Mouse (Mus musculus): ENCODE results near the gene Nono. TPM values are rescaled to one million over a fixed set of nuclear protein-coding genes. Genes with fewer than 3 reads are reported as not detected.
A peak's percentile ranks its signal among the peaks of the same experiment; 100 is the strongest.

Nono gene
- 100 to 1,000 TPM; 118 to 130 TPM for total RNA-seq (2021)

DNA sequence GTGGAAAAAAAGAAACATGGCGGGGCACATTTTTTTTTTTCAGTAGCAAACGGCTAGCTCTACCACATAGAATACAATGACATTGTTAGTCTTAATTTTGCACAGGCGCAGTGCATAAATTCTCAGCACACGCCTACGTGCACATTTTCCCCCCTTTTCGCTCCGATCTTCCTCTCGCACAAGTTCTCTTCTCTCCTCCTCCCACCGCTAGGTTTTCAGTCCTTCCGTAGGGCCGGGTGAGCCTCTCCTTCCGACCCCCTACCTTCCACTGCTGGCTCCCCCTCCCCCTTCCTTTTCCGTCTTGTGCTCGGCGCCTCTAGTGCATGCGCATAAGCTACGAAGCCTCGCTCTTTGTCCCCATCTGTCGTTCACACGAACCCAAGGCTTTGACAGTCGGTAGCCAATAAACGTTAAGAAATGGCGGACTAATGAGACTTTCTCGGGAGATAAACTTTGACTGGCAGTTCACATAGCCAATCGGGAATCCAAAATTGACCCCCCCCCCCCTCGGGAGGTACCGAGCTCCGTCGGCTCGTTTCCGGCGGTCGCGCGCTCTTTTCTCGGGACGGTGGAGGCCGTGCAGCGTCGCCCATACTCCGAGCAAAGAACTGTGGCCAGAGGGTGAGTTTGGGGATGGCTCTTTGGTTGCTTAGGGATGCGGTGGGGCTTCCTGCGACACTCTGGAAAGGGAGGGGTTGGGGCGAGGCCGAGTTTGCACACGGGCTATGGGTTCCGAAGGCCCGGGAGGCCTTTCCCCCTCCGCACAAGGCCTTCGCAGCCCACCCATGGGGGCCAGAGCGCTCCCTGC is at the start of gene Nono:
Nono (plus strand) TSS at position 177 of the 808 bp plus-strand sequence.
- DNase-seq (ENCODE audit: low spot score in 2 of 2), result peak; percentile 83 to 95
- intact Hi-C loops (cut with DNase I), result loop anchor here (1.0 to 10.0 kb wide), 2 partner anchors 10 to 295 kb away; no protein-coding TSS in a partner anchor

DNA sequence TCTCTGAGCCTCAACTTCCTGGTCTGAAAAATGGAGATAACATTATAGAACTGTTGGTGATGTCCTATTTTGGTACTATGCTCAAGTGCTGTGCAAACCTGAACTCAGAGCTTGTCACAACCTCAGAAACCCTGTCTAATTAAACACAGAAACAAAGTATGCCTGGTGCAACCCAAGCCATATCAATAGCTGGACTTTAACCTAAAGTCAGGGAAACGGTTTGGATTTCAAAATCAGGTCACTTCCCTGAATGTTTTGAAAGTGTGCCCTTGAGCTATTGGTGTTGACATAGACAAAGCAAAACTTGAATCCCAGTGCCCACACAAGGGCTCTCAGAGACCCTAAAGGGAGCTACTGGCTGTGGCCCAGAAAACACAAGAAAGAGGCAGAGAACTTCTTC is 49.4 kb upstream of the Nono start:
- intact Hi-C loops (cut with DNase I), result no loop called here
- no peak for DNase-seq (ENCODE audit: low spot score in 2 of 2)

DNA sequence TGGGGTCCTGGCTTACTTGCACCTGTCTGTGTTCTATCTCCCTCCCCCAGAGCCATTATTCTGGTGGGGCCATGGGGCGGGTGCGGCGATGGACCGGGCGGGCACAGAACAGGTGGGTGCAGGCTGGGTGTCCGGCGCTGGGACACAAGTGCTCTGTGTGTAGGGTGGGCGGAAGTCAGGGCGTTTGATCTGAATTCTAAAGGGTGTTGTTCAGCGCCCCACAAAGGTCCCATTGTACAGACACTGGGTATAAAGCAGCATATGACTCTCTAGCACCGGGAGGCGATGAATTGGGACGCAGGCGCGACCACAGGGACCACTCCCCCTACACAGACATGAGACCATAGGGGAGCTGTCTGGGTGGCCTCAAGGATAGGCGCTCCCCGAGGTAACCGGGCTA is 45.7 kb upstream of the Nono start:
- DNase-seq (ENCODE audit: low spot score in 2 of 2), result peak in 1 of 2 experiments; percentile 8
- intact Hi-C loops (cut with DNase I), result no loop called here

DNA sequence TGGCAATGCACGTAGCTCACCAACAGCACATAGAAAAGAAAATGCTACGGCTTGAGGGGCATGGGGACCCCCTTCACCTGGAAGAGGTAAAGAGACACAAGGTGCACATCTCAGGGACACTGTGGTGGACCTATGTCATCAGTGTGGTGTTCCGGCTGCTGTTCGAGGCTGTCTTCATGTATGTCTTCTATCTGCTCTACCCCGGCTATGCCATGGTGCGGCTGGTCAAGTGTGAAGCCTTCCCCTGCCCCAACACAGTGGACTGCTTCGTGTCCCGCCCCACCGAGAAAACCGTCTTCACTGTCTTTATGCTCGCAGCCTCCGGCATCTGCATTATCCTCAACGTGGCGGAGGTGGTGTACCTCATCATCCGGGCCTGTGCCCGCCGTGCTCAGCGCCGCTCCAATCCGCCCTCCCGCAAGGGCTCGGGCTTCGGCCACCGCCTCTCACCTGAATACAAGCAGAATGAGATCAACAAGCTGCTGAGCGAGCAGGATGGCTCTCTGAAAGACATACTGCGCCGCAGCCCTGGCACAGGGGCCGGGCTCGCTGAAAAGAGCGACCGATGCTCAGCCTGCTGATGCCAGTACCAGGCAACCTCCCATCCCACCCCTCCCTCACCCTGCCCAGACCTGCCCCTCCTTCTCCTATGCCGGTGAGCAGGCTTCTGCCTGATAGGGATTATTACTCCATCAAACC is 44.5 kb upstream of the Nono start:
- intact Hi-C loops (cut with DNase I), result no loop called here
- DNase-seq (ENCODE audit: low spot score in 2 of 2), result no peak

DNA sequence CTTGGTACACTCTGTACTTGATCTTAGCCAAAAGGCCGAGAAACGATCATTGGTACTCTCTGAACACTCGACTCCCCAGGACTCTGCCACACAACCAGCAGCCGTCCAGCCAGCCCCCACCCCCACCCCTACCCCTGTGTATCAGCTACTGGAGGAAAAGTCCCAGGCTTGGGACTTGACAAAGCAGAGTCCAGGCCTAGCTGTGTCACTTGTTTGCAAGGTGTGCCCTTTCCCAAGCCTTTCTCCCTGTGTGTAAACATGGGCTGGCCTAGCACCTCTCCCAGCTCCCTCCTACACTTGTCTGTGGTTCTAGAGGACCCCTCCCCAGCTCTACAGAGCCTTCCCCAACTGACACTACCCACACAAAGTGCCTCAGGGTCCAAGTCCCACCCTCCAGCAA is 42.9 kb upstream of the Nono start:
- no peak for DNase-seq (ENCODE audit: low spot score in 2 of 2)
- intact Hi-C loops (cut with DNase I), result no loop called here

DNA sequence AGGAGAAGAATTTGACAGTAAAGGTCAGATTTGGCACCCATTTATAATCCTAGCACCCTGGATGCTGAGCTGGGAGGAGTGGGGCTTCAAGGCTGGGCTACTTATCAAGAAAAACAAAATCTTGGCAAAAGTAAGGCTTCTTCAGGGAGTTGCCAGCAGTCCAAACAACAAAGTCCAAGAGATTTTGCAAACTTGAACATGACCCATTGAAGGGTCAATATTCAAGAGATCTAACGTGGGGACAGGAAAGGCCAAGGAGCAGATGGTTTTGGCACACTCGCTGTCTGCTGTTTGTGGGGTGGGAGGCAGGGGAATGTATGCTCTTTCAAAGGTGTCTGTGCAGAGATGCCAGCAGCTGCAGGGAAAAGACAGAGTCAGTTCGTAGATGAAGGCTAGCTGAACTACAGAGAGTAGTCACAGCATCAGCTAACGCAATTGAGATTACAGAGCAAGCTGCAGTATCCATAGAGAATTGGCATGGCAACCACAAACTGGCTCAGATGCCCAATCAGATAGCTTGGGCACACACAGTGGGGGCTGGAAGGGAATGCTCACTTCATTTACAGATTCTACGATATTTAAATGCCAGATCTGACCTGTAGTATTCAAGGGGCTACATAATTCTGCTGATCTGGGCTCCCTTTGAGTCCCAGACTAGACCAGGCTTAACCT is 40.1 kb upstream of the Nono start:
- peak; percentile 14 to 24 for DNase-seq (ENCODE audit: low spot score in 2 of 2)
- intact Hi-C loops (cut with DNase I), result no loop called here

DNA sequence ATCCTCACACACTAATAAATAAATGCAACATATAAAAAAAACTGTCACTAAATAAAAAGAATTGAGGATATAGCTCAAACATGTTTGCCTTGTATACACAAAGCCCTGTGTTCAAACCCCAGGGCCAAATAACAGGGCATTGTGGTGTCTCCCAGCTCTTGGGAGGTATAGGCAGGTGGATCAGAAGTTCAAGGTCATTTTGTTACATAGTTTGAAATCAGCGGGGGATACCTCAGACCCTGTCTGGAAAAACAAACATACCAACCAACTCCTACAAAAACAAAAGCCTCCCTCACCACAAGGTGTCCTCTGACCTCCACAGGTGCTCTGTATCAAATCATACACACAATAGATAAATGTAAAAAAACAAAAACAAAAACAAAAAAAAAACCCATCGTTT is 34.8 kb upstream of the Nono start:
- no peak for DNase-seq (ENCODE audit: low spot score in 2 of 2)
- intact Hi-C loops (cut with DNase I), result no loop called here

DNA sequence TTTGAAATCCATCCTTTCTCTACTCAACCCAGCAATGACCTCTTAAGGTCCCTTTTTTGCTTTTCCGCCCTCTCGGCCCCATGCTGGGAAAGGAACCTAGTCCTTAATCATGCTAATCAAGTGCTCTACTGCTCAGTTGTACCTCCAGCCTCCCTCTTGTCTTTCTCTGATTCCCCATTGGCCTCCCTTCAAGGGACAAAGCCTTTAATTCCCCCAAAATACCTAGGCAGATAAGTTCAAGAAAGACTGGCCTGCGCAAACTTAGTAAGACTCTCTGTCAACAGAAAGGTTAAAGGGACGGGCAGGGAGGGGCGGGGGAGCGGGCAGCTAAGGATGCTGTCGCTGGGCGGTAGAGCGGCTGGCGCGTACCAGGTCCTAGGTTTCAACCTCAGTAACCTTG is 32.7 kb upstream of the Nono start:
- no peak for DNase-seq (ENCODE audit: low spot score in 2 of 2)
- intact Hi-C loops (cut with DNase I), result no loop called here

DNA sequence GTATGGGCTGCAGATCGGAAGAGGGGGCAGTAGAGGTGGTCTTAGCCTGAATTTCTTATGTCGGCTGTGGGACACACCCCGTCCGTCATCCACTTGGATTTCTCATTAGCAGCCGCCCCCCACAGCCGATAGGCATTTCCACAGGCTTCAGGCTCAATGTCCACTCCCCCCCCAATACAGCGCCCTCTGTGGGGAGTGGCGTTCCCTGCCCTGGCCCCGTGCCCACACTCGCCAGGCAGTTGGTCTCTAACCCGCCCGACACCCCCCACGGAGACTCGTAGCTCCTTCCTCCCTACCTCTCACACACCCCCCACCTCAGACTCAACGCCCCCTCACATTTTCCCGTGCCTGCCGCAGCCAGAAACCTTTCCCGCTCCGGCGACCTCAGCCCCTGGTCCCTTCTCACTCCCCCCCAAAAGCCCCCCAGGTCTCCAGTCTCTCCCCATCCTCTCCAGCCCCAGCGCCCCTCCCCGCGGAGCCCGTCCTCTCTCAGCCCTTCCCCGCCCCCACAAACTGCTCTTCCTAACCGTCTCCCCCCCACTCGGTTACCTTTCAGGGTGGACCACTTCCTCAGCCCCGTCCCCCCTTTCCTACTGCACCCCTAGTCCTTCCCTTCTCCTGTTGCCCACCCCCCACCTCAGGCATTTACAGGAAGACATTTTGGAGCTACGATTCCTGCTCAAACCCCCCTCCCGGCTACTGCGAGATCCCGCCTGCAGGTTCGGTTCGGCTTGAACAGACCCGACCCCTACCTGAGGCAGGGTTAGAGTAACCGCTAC is 10.0 kb upstream of the Nono start:
- intact Hi-C loops (cut with DNase I), result loop anchor here (1.0 to 2.0 kb wide), 2 partner anchors 10 to 86 kb away; partner anchors contain the start of gene Nono

DNA sequence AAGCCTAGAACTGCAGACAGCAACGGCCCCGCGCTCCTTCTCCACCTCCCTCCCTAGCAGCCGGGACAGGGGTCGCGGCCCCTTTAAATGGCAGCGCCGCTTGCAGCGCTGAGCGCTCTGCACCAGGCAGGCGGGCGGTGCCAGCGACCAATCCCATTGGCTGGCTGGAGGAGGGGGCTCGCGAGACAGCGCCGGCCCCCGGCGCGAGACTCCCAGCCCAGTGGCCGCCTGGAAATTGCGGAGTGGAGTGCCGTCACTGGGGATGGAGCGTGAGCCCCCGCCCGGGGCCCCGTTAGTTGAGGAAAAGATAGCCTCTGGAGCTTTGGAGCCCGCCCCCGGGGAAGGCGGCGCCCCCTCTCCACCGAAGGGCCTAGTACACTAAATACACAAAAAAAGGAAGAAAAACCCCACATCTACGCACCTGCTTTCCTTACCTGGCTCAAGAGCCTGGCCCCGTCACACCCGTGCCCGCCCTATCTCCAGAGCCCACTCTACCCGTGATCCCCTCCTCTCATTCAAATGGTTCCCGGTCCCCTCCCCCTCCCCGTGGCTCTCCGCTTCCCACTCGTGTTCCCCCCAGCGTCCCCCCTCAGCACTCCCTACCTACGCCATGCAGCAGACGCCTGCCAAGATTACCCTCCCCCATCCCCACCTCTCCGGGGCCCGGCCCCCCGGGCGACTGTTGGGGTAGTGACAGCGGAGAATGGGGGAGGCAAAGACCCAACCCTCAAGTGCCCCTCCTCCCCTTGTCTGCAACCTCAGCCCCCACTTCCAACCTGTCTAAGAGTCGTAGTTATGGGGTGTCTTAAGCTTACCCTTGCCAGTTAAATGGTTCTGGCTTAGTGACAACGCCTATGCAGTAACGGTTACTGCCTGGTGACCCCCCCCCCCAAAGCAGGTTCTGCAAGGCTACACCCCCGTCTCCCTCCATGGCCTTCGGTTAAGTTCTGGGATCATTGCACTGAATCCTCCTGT is 9.1 kb upstream of the Nono start:
- intact Hi-C loops (cut with DNase I), result loop anchor here (1.0 to 10.0 kb wide), 3 partner anchors 9 to 285 kb away; partner anchors contain the start of gene Nono

More for the DNA sequence above, 10.0 kb upstream of the Nono start:
- peak; percentile 27 to 28 for DNase-seq (ENCODE audit: low spot score in 2 of 2)

DNA sequence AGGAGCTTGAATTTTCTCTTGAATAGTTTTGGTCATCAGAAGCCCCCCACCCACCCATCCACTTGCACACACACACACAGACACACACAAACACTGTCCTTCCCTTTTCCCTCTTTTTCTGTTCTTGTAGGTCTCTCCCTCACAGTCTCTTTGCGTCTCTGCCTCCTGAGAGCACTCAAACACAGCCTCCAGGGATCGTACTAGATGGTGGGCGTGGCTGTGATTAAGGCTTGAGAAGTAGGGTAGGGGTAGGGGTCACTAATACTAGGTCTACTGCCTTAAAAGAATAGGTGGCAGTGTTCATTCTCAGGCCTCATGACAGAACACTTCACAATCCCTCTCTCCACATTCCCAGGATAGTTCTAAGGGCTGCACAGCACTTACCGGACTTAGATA is 8.4 kb upstream of the Nono start, which contains the start of gene Zmym3:
Zmym3 (minus strand) TSS at position 150 of the 396 bp plus-strand sequence.
- intact Hi-C loops (cut with DNase I), result loop anchor here (10.0 kb wide), 1 partner anchor 286 kb away; no protein-coding TSS in a partner anchor
- DNase-seq (ENCODE audit: low spot score in 2 of 2), result no peak

More for the DNA sequence above, 9.1 kb upstream of the Nono start:
- peak; percentile 83 to 88 for DNase-seq (ENCODE audit: low spot score in 2 of 2)

DNA sequence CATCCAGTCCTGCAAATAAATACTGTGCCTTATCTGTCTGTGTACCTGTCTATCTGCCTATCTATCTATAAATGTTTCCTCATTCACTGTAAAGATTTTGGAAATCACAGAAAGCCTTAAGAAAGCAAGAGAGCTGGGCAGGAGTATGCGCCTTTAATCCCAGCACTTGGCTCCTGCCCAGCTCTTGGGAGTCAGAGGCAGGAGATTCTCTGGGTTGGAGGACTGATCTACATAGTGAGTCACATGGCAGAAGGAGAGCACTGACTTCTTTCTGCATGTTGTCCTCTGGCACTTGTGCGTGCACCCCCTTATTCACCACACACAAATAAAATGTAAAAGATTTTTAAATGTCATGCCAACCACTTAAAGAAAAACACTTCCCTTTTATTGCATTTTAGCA is 5.7 kb upstream of the Nono start:
- intact Hi-C loops (cut with DNase I), result loop anchor here (10.0 kb wide), 1 partner anchor 289 kb away; no protein-coding TSS in a partner anchor

DNA sequence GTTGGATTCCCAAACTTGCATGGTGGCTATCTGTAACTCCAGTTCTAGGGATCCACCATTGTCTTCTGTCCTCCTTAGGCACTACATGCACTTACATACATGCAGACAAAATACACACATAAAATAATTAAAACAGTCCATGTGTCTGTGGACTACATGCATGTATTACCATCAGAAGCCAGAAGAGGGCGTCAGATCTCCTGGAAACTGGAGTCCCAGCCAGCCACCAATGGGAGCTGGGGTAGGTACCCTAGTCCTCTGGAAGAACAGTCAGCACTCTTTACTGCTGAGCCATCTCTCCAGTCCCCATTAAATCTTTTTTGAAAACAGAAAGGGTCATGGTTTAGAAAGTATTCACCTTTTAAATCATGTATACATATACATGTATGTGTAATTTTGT is 1.3 kb upstream of the Nono start:
- DNase-seq (ENCODE audit: low spot score in 2 of 2), result no peak
- intact Hi-C loops (cut with DNase I), result loop anchor here (10.0 kb wide), 1 partner anchor 293 kb away; no protein-coding TSS in a partner anchor

More for the DNA sequence above, 5.7 kb upstream of the Nono start:
- DNase-seq (ENCODE audit: low spot score in 2 of 2), result no peak

DNA sequence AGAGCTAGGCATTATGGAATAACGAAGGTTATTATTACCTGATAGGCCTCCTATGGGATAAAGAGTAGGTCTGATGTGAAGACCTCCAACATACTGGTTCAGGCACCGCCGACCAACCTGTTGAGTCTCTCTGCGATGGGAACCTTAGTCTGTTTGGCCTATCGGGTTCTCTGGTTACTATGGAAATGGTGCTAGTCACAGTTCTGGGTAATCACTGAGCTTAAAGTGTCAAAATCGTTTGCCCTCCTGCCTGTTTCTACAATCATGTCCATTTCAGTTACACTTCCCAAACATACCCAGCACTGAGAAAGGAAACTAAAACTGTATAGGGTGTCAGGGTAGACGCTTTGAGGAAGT is 355 bp upstream of the Nono start:
- intact Hi-C loops (cut with DNase I), result loop anchor here (1.0 to 10.0 kb wide), 2 partner anchors 9 to 294 kb away; no protein-coding TSS in a partner anchor
- DNase-seq (ENCODE audit: low spot score in 2 of 2), result peak in 1 of 2 experiments; percentile 5

DNA sequence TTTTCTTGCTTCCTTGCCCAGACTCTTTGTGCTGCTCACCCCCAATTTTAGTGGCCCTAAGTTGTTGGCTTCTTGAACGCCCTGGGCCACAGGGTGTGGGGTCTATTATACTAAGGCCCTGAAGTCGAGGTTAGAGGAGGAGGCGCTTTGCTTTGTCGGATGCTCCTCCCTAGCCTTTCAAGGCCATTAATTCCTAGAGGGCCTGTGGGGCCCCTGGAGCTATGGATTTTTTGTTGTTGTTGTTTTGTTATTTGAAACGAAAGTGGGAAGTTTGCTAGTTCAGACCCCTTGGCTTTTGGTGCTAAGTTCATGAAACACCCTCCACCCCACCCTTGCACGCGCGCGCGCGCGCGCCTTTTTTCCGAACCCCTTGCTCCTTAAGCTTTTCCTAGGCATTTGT is 858 bp downstream of the Nono start:
- no peak for DNase-seq (ENCODE audit: low spot score in 2 of 2)
- intact Hi-C loops (cut with DNase I), result loop anchor here (1.0 to 10.0 kb wide), 3 partner anchors 11 to 295 kb away; partner anchors contain the start of gene Taf1

DNA sequence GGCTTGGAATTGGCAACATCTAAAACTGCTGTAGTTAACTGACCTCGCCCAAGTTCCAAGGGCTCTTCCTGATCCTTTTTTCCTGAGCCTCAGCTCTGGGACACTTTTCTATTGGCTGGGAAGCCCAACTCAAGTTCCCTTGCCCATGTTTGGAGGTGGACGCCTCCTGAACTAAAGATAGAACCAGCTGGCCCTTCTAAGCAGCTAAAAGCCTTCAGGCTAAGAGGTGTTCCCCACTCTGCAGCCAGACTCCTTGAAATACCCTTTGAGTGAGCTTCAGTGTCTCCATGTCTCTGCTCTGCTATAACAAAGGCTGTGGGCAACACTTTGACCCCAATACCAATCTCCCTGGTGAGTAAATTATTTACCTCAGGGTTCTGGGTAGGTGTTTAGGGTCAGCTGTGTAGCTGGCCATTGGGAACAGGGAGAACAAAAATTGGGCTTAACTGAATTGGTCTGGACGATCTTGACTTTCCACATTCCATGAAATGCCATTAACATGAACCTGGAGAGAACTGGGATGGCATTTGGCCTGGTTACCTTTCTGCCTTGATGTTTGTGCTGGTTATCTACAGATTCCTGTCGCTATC is 19.9 kb downstream of the Nono start, which contains the start of gene Itgb1bp2:
Itgb1bp2 (plus strand) TSS at position 203 of the 590 bp plus-strand sequence.
- DNase-seq (ENCODE audit: low spot score in 2 of 2), result no peak
- intact Hi-C loops (cut with DNase I), result no loop called here

DNA sequence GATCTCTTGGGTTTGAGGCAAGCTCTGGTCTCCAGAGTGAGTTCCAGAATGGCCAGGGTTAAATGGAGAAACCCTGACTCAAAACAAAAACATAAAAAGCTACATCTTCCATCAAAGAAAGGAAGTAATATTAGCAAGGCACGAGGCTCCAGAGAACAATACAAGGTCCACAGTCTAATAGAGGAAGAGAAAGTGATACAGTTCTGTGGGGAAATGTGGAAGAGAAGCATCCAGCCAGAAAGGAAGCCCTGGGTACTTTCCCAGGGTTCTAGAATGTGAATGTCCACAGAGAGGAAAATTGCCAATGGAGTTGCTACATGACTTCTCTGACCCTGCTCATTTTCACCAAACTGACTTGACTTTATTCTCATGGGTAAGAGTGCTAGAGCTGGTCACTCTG is 22.0 kb downstream of the Nono start:
- intact Hi-C loops (cut with DNase I), result no loop called here
- no peak for DNase-seq (ENCODE audit: low spot score in 2 of 2)
